Mouse (Mus musculus) CD4-positive, CD25-positive, alpha-beta regulatory T cell, adult 2 months (primary cell): ENCODE results near the gene Cacna2d1.
A peak's percentile ranks its signal among the peaks of the same experiment; 100 is the strongest.

Source experiments
- DNase-seq: peaks from one replicate; pipeline ENCODE4 v3.0.0-alpha.2; 2012; ENCODE audit warnings: low read depth, low spot score

The Cacna2d1 gene

GRCm38 (mm10) chr5:16265385-16265784 lies 330.9 kb downstream of the Cacna2d1 start:
- no peak for DNase-seq

GRCm38 (mm10) chr5:16277058-16277457 lies 342.6 kb downstream of the Cacna2d1 start:
- no peak for DNase-seq

GRCm38 (mm10) chr5:16281229-16281628 lies 346.7 kb downstream of the Cacna2d1 start:
- no peak for DNase-seq

- DNase-seq = peak; percentile 3
Measured at GRCm38 (mm10) chr5:16293223-16293622, 358.7 kb downstream of the Cacna2d1 start.

- DNase-seq = no peak
Measured at GRCm38 (mm10) chr5:16293825-16294224, 359.3 kb downstream of the Cacna2d1 start.

GRCm38 (mm10) chr5:16294708-16295107 lies 360.2 kb downstream of the Cacna2d1 start:
- DNase-seq = no peak

- no peak for DNase-seq
Measured at GRCm38 (mm10) chr5:16297170-16297771, 362.8 kb downstream of the Cacna2d1 start.

GRCm38 (mm10) chr5:16299631-16300030 lies 365.1 kb downstream of the Cacna2d1 start:
- DNase-seq = no peak

- DNase-seq = peak; percentile 57
Measured at GRCm38 (mm10) chr5:16309168-16310006, 374.9 kb downstream of the Cacna2d1 start.

GRCm38 (mm10) chr5:16314242-16314641 lies 379.8 kb downstream of the Cacna2d1 start:
- no peak for DNase-seq

GRCm38 (mm10) chr5:16315983-16316390 lies 381.5 kb downstream of the Cacna2d1 start:
- no peak for DNase-seq

- no peak for DNase-seq
Measured at GRCm38 (mm10) chr5:16317680-16318242, 383.3 kb downstream of the Cacna2d1 start.

- no peak for DNase-seq
Measured at GRCm38 (mm10) chr5:16326610-16327009, 392.1 kb downstream of the Cacna2d1 start.

GRCm38 (mm10) chr5:16345393-16345792 lies 410.9 kb downstream of the Cacna2d1 start:
- DNase-seq = no peak

GRCm38 (mm10) chr5:16355816-16356215 lies 421.3 kb downstream of the Cacna2d1 start:
- no peak for DNase-seq

GRCm38 (mm10) chr5:16357709-16358108 lies 423.2 kb downstream of the Cacna2d1 start:
- DNase-seq = no peak

- no peak for DNase-seq
Measured at GRCm38 (mm10) chr5:16362076-16362475, 427.6 kb downstream of the Cacna2d1 start.

- no peak for DNase-seq
Measured at GRCm38 (mm10) chr5:16363171-16363570, 428.7 kb downstream of the Cacna2d1 start.

- no peak for DNase-seq
Measured at GRCm38 (mm10) chr5:16370706-16371105, 436.2 kb downstream of the Cacna2d1 start.

GRCm38 (mm10) chr5:16373966-16374365 lies 439.5 kb downstream of the Cacna2d1 start:
- no peak for DNase-seq

GRCm38 (mm10) chr5:16376329-16376908 lies 441.9 kb downstream of the Cacna2d1 start:
- DNase-seq = peak; percentile 19

- no peak for DNase-seq
Measured at GRCm38 (mm10) chr5:16410011-16410410, 475.5 kb downstream of the Cacna2d1 start.
